Mouse (Mus musculus) liver, embryonic 14.5 days (tissue): ENCODE measurements around the gene Kif5c.

Source experiments
- CTCF ChIP-seq: IDR thresholded peaks from 2 replicates; pipeline ENCODE4 v1.5.1; 2016; ENCODE audit warnings: antibody characterized with exemption, low read depth, control low read depth
- EP300 ChIP-seq: IDR thresholded peaks from 2 replicates; pipeline ENCODE4 v1.6.1; 2016; ENCODE audit warnings: antibody characterized with exemption, low read depth

- TF ChIP-seq CTCF, result no peak
- TF ChIP-seq EP300, result no peak
Measured at GRCm38 (mm10) chr2:49722331-49722730, 103.2 kb downstream of the Kif5c start.
